Mouse (Mus musculus): Measurements from ENCODE around the gene Bco2. TPM values are rescaled to one million over a fixed set of nuclear protein-coding genes. Genes with fewer than 3 reads are reported as not detected.

The Bco2 gene
- polyA plus RNA-seq, 1 experiment from 2014 or later: 4.7 TPM

GRCm38 (mm10) chr9:50586955-50587354 lies 32.0 kb upstream of the Bco2 start:
- no peaks in the 10 kb centered on the region for H3K27me3 ChIP-seq (ENCODE audit: control insufficient read depth, insufficient read depth, low read length)
- H3K27ac ChIP-seq (replicated peaks): peak overlapping the region; percentile 1; the same call in 1 of the 2 replicates
- TF ChIP-seq CTCF (IDR thresholded peaks at IDR 0.05; ENCODE audit: low read depth) (no peak), EP300 (optimal IDR thresholded peaks at IDR 0.05) (no peak)
- no peak overlapping the region for H3K9ac ChIP-seq (ENCODE audit: low read length)
- 45% methylated on average over 4 of the region's 4 CpGs for WGBS
- ATAC-seq (ENCODE audit: low FRiP score, low TSS enrichment) (peak; percentile 79), DNase-seq (ENCODE audit: low spot score) (peak; percentile 70)
- H3K4me3 ChIP-seq (ENCODE audit: low read depth, low read length): no peak overlapping the region
- no peaks in the 10 kb centered on the region for H3K4me1 ChIP-seq (replicated peaks; ENCODE audit: control insufficient read depth, insufficient read depth)
- H3K4me2 ChIP-seq (replicated peaks; ENCODE audit: low read depth): no peak overlapping the region
- no peaks in the 10 kb centered on the region for H3K9me3 ChIP-seq (ENCODE audit: control insufficient read depth, low read length)
- H3K36me3 ChIP-seq (ENCODE audit: control insufficient read depth, insufficient read depth, low read length): no peaks in the 10 kb centered on the region

DNA sequence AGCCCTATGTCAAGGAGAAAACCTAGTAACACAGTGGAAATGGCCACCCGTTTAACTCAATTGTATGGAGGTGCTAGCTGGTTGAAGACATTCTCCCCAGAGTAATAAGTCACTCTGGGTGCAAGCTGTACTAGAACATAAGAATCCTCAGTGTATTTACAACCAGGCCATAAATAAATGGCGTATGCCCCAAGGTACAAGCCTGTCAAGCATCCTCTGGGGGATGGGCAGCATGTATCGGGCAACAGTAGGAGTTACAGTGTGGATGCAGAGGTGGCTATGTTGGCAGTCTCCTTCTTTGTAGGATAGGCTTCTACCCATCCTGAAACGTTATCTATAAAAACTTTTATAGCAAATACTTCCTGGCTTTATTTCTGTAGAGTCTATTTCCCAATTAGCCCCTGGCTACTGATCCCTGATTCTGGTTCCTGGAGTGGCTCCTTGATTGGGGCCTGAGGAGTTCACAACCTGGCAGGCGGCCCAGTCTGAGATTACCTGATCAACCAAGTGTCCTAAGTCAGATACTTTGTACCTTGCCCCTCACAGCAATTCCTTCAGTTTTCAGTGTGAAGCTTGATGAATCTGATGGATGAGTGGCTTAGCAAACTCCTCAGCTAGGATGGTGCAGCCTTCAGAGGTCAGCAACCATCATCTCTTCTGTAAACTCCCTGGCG lies 30.3 kb upstream of the Bco2 start:
- Histone ChIP-seq H3K4me3 (ENCODE audit: low read depth, low read length) (no peak overlapping the region), H3K36me3 (ENCODE audit: control insufficient read depth, insufficient read depth, low read length) (no peaks in the 10 kb centered on the region), H3K27me3 (ENCODE audit: control insufficient read depth, insufficient read depth, low read length) (no peaks in the 10 kb centered on the region), H3K4me1 (replicated peaks; ENCODE audit: control insufficient read depth, insufficient read depth) (no peaks in the 10 kb centered on the region), H3K27ac (replicated peaks) (no peak overlapping the region), H3K9me3 (ENCODE audit: control insufficient read depth, low read length) (no peaks in the 10 kb centered on the region), H3K4me2 (replicated peaks; ENCODE audit: low read depth) (no peak overlapping the region), H3K9ac (ENCODE audit: low read length) (no peak overlapping the region)
- 68% methylated on average over 6 of the region's 6 CpGs for WGBS
- no peak for ATAC-seq (ENCODE audit: low FRiP score, low TSS enrichment)
- DNase-seq (ENCODE audit: low spot score): no peak
- TF ChIP-seq EP300 (optimal IDR thresholded peaks at IDR 0.05): no peak
- TF ChIP-seq CTCF (IDR thresholded peaks at IDR 0.05; ENCODE audit: low read depth): no peak

DNA sequence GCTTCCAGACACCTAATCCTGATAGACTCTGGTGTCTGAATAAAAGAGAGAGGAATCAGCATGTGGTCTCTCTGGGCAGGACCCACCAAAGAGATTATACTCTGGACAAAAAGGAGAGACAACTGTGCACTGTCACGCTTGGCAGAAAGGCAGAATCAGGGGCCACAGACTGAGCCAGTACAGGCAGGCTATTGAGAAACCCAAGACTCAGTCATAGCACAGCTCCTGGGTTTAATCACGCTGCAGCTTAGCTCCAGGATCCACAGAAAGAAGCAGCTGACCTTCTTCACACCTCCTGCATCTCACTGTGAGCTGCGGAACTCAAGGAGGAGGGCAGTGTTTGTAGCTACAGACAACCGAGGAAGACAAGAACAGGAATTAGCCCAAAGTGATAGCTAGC lies 25.4 kb upstream of the Bco2 start:
- Histone ChIP-seq H3K27ac (replicated peaks) (no peak overlapping the region), H3K4me1 (replicated peaks; ENCODE audit: control insufficient read depth, insufficient read depth) (no peaks in the 10 kb centered on the region), H3K4me3 (ENCODE audit: low read depth, low read length) (no peak overlapping the region), H3K9ac (ENCODE audit: low read length) (no peak overlapping the region), H3K36me3 (ENCODE audit: control insufficient read depth, insufficient read depth, low read length) (no peaks in the 10 kb centered on the region), H3K9me3 (ENCODE audit: control insufficient read depth, low read length) (no peaks in the 10 kb centered on the region), H3K4me2 (replicated peaks; ENCODE audit: low read depth) (no peak overlapping the region), H3K27me3 (ENCODE audit: control insufficient read depth, insufficient read depth, low read length) (no peaks in the 10 kb centered on the region)
- DNase-seq (ENCODE audit: low spot score) (no peak), ATAC-seq (ENCODE audit: low FRiP score, low TSS enrichment) (no peak)
- no peak for TF ChIP-seq CTCF (IDR thresholded peaks at IDR 0.05; ENCODE audit: low read depth)
- TF ChIP-seq EP300 (optimal IDR thresholded peaks at IDR 0.05): no peak
- 33% methylated on average over 4 of the region's 4 CpGs for WGBS

DNA sequence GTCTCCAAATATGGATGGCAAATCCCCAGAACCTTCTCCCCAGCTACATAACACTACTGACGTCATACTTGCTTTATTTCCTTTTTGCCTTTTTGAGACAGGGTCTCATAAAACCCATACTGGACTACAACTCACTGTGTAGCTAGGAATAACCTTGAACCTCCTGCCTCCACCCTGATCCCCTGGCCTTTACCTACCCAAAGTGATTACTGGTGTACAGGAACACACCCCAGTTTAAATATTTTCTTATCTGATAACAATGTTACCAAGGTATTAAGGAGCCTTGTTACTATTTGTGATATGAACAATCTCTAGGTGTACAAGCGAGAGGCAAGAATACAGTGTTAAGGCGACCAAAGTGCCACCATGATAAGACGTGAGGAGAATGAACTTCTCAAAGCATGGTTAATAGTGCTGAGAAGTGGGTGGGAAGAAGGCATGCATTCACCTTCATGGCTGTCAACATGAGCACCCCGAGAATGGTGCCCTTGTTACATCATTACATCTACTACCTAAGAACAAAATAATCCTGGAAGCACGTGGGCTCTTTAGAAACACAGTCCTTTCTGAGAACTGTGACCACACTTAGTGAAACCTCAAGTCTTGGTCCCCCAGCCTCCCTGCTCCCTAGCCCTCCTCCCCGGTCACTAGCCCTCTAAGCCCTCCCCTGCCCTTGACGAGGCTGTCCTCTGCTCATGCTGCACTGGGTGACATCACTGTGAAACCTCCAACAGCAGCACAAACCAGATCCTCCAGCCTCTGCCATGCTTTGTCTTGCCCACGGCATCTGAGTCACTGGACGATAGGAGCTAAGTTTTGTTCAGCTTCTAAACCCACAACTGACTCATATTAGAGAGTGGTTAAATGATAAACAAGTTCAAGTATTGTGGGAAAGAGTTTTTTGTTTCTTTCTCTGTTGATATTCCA lies 14.9 kb upstream of the Bco2 start:
- Histone ChIP-seq H3K9me3 (ENCODE audit: control insufficient read depth, low read length) (no peaks in the 10 kb centered on the region), H3K27ac (replicated peaks) (peak overlapping the region; percentile 71), H3K9ac (ENCODE audit: low read length) (no peak overlapping the region), H3K4me1 (replicated peaks; ENCODE audit: control insufficient read depth, insufficient read depth) (no peaks in the 10 kb centered on the region), H3K4me2 (replicated peaks; ENCODE audit: low read depth) (no peak overlapping the region), H3K4me3 (ENCODE audit: low read depth, low read length) (no peak overlapping the region), H3K27me3 (ENCODE audit: control insufficient read depth, insufficient read depth, low read length) (no peaks in the 10 kb centered on the region), H3K36me3 (ENCODE audit: control insufficient read depth, insufficient read depth, low read length) (no peaks in the 10 kb centered on the region)
- ATAC-seq (ENCODE audit: low FRiP score, low TSS enrichment) (peak; percentile 93), DNase-seq (ENCODE audit: low spot score) (peak; percentile 68)
- 57% methylated on average over 10 of the region's 10 CpGs for WGBS
- no peak for TF ChIP-seq CTCF (IDR thresholded peaks at IDR 0.05; ENCODE audit: low read depth)
- no peak for TF ChIP-seq EP300 (optimal IDR thresholded peaks at IDR 0.05)

DNA sequence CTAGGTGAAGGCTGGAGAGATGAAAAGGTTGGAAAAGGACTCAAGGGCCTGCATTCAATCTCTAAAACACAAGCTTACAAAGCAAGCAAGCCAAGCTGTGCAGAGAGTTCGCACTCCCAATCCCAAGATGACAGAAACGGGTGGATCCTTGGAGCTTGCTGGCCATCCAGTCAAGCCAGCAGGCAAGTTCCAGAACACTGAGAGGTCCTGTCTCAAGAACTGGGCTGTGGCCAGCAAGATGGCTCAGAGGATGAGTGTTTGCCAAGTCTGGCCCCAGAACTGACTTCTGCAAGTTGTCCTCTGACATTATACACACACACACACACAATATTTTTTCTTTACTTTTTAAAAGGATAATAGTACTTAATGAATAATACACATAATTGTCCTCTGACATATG lies 12.9 kb upstream of the Bco2 start:
- Histone ChIP-seq H3K9me3 (ENCODE audit: control insufficient read depth, low read length) (no peaks in the 10 kb centered on the region), H3K4me3 (ENCODE audit: low read depth, low read length) (no peak overlapping the region), H3K4me2 (replicated peaks; ENCODE audit: low read depth) (no peak overlapping the region), H3K27ac (replicated peaks) (no peak overlapping the region), H3K4me1 (replicated peaks; ENCODE audit: control insufficient read depth, insufficient read depth) (no peaks in the 10 kb centered on the region), H3K27me3 (ENCODE audit: control insufficient read depth, insufficient read depth, low read length) (no peaks in the 10 kb centered on the region), H3K9ac (ENCODE audit: low read length) (no peak overlapping the region), H3K36me3 (ENCODE audit: control insufficient read depth, insufficient read depth, low read length) (no peaks in the 10 kb centered on the region)
- DNase-seq (ENCODE audit: low spot score) (no peak), ATAC-seq (ENCODE audit: low FRiP score, low TSS enrichment) (no peak)
- WGBS: 72% methylated on average over 2 of the region's 2 CpGs
- TF ChIP-seq EP300 (optimal IDR thresholded peaks at IDR 0.05): no peak
- TF ChIP-seq CTCF (IDR thresholded peaks at IDR 0.05; ENCODE audit: low read depth): no peak

GRCm38 (mm10) chr9:50567372-50567771 lies 12.4 kb upstream of the Bco2 start:
- H3K4me2 ChIP-seq (replicated peaks; ENCODE audit: low read depth): no peak overlapping the region
- no peak for DNase-seq (ENCODE audit: low spot score)
- no peak overlapping the region for H3K27ac ChIP-seq (replicated peaks)
- TF ChIP-seq EP300 (optimal IDR thresholded peaks at IDR 0.05) (no peak), CTCF (IDR thresholded peaks at IDR 0.05; ENCODE audit: low read depth) (no peak)
- no peak overlapping the region for H3K4me3 ChIP-seq (ENCODE audit: low read depth, low read length)
- H3K9ac ChIP-seq (ENCODE audit: low read length): no peak overlapping the region
- no peaks in the 10 kb centered on the region for H3K4me1 ChIP-seq (replicated peaks; ENCODE audit: control insufficient read depth, insufficient read depth)
- 85% methylated on average over 4 of the region's 4 CpGs for WGBS
- no peaks in the 10 kb centered on the region for H3K27me3 ChIP-seq (ENCODE audit: control insufficient read depth, insufficient read depth, low read length)
- no peaks in the 10 kb centered on the region for H3K9me3 ChIP-seq (ENCODE audit: control insufficient read depth, low read length)
- ATAC-seq (ENCODE audit: low FRiP score, low TSS enrichment): no peak
- no peaks in the 10 kb centered on the region for H3K36me3 ChIP-seq (ENCODE audit: control insufficient read depth, insufficient read depth, low read length)

Data from stomach, postnatal 0 days (tissue).